Mouse (Mus musculus) adrenal gland, postnatal 25 days (tissue): ENCODE measurements around the gene Spopl. TPM values are rescaled to one million over a fixed set of nuclear protein-coding genes. Genes with fewer than 3 reads are reported as not detected.
"Not testable (repeated sequence)": the region's sequence is repeated elsewhere in the genome, so short reads cannot be mapped to it uniquely, and the experiment has no call there.

Source experiments
- DNase-seq: peaks from one replicate; pipeline ENCODE4 v3.0.0; 2021; ENCODE audit warnings: mixed read lengths
- long read RNA-seq: library from polyadenylated mRNA; stranded (forward); transcript quantifications from one replicate; pipeline ENCODE4 v2.0.0, GENCODE M21; 2021
- total RNA-seq: library from RNA; stranded (reverse); gene quantifications from 2 replicates; pipeline ENCODE4 v1.2.3, GENCODE M21; 2021

Spopl gene
- 27.6 and 29.8 TPM in 2 replicates for total RNA-seq
- long read RNA-seq, full-length matches to known transcripts, result 2 of 4 reads
- long read RNA-seq, partial matches to known transcripts, result 0 of 4 reads
- long read RNA-seq, other reads (novel, unspliced or antisense), result 2 of 4 reads

- peak; percentile 90 for DNase-seq
Observed at GRCm38 (mm10) chr2:23571302-23572156, at the start of gene Spopl. Spopl (minus strand) TSS chr2:23572106.

- no peak for DNase-seq
Observed at GRCm38 (mm10) chr2:23620128-23620527, 48.2 kb upstream of the Spopl start.

- no peak for DNase-seq
Observed at GRCm38 (mm10) chr2:23617989-23618388, 46.1 kb upstream of the Spopl start.

- no peak for DNase-seq
Observed at GRCm38 (mm10) chr2:23605391-23605790, 33.5 kb upstream of the Spopl start.

GRCm38 (mm10) chr2:23588769-23589168 is 16.9 kb upstream of the Spopl start:
- DNase-seq, result no peak

- not testable (repeated sequence) for DNase-seq
Observed at GRCm38 (mm10) chr2:23572157-23572532, 239 bp upstream of the Spopl start.

GRCm38 (mm10) chr2:23570563-23570962 is 1.3 kb downstream of the Spopl start:
- DNase-seq, result no peak

GRCm38 (mm10) chr2:23568775-23569174 is 3.1 kb downstream of the Spopl start:
- no peak for DNase-seq

- DNase-seq, result no peak
Observed at GRCm38 (mm10) chr2:23565081-23565801, 6.7 kb downstream of the Spopl start.

- no peak for DNase-seq
Observed at GRCm38 (mm10) chr2:23562898-23563297, 9.0 kb downstream of the Spopl start.

- no peak for DNase-seq
Observed at GRCm38 (mm10) chr2:23559186-23559585, 12.7 kb downstream of the Spopl start.

- no peak for DNase-seq
Observed at GRCm38 (mm10) chr2:23551235-23551634, 20.7 kb downstream of the Spopl start.

GRCm38 (mm10) chr2:23547220-23547619 is 24.7 kb downstream of the Spopl start:
- no peak for DNase-seq

- no peak for DNase-seq
Observed at GRCm38 (mm10) chr2:23539967-23540366, 31.9 kb downstream of the Spopl start.

- not testable (repeated sequence) for DNase-seq
Observed at GRCm38 (mm10) chr2:23527717-23528116, 44.2 kb downstream of the Spopl start.

- DNase-seq, result no peak
Observed at GRCm38 (mm10) chr2:23505141-23505540, 66.8 kb downstream of the Spopl start.

GRCm38 (mm10) chr2:23481715-23482114 is 90.2 kb downstream of the Spopl start:
- no peak for DNase-seq

GRCm38 (mm10) chr2:23467471-23467870 is 104.4 kb downstream of the Spopl start:
- no peak for DNase-seq

GRCm38 (mm10) chr2:23457452-23457851 is 114.5 kb downstream of the Spopl start:
- no peak for DNase-seq
